Mouse (Mus musculus): ENCODE measurements at regions not wholly inside any gene's neighbourhood (a gene's known extent, or its start where the extent isn't known, plus 50 kb on each side); places are given as distances from the start of the nearest gene placed in this dataset.

GRCm38 (mm10) chr9:46434700-46435099, 114.9 kb upstream of the 4931429L15Rik start:
- H3K27ac ChIP-seq (ENCODE audit: control insufficient read depth, insufficient read depth, low read length), result no peak overlapping the region
- no peaks in the 10 kb centered on the region for H3K27me3 ChIP-seq (ENCODE audit: control insufficient read depth, insufficient read depth, low read length)
- WGBS, result 92% methylated on average over 3 of the region's 3 CpGs
- H3K36me3 ChIP-seq (ENCODE audit: control insufficient read depth, insufficient read depth, low read length), result no peaks in the 10 kb centered on the region
- DNase-seq, result no peak
- no peaks in the 10 kb centered on the region for H3K4me1 ChIP-seq (replicated peaks; ENCODE audit: control insufficient read depth, insufficient read depth, low read length)
- TF ChIP-seq POLR2A (IDR thresholded peaks at IDR 0.05; ENCODE audit: control insufficient read depth, extremely low read depth, insufficient read depth, low read length, poor library complexity), result no peak
- TF ChIP-seq CTCF (IDR thresholded peaks at IDR 0.05; ENCODE audit: borderline replicate concordance, control insufficient read depth, extremely low read depth, insufficient read depth, low read length, poor library complexity), result no peak
- H3K4me3 ChIP-seq (ENCODE audit: control insufficient read depth, insufficient read depth, low read length), result no peak overlapping the region

GRCm38 (mm10) chr9:46433716-46434115, 113.9 kb upstream of the 4931429L15Rik start:
- WGBS, result 83% methylated on average over 5 of the region's 5 CpGs
- TF ChIP-seq POLR2A (IDR thresholded peaks at IDR 0.05; ENCODE audit: control insufficient read depth, extremely low read depth, insufficient read depth, low read length, poor library complexity) (no peak), CTCF (IDR thresholded peaks at IDR 0.05; ENCODE audit: borderline replicate concordance, control insufficient read depth, extremely low read depth, insufficient read depth, low read length, poor library complexity) (no peak)
- Histone ChIP-seq H3K36me3 (ENCODE audit: control insufficient read depth, insufficient read depth, low read length) (no peaks in the 10 kb centered on the region), H3K27ac (ENCODE audit: control insufficient read depth, insufficient read depth, low read length) (no peak overlapping the region), H3K4me1 (replicated peaks; ENCODE audit: control insufficient read depth, insufficient read depth, low read length) (no peaks in the 10 kb centered on the region), H3K4me3 (ENCODE audit: control insufficient read depth, insufficient read depth, low read length) (no peak overlapping the region), H3K27me3 (ENCODE audit: control insufficient read depth, insufficient read depth, low read length) (no peaks in the 10 kb centered on the region)
- DNase-seq, result no peak

GRCm38 (mm10) chr9:46431053-46431452, 111.3 kb upstream of the 4931429L15Rik start:
- no peaks in the 10 kb centered on the region for H3K27me3 ChIP-seq (ENCODE audit: control insufficient read depth, insufficient read depth, low read length)
- H3K4me1 ChIP-seq (replicated peaks; ENCODE audit: control insufficient read depth, insufficient read depth, low read length), result no peaks in the 10 kb centered on the region
- WGBS, result 87% methylated on average over 13 of the region's 13 CpGs
- no peak for DNase-seq
- TF ChIP-seq POLR2A (IDR thresholded peaks at IDR 0.05; ENCODE audit: control insufficient read depth, extremely low read depth, insufficient read depth, low read length, poor library complexity) (no peak), CTCF (IDR thresholded peaks at IDR 0.05; ENCODE audit: borderline replicate concordance, control insufficient read depth, extremely low read depth, insufficient read depth, low read length, poor library complexity) (no peak)
- H3K27ac ChIP-seq (ENCODE audit: control insufficient read depth, insufficient read depth, low read length), result no peak overlapping the region
- no peaks in the 10 kb centered on the region for H3K36me3 ChIP-seq (ENCODE audit: control insufficient read depth, insufficient read depth, low read length)
- no peak overlapping the region for H3K4me3 ChIP-seq (ENCODE audit: control insufficient read depth, insufficient read depth, low read length)

GRCm38 (mm10) chr9:46423184-46423967, 103.6 kb upstream of the 4931429L15Rik start:
- no peaks in the 10 kb centered on the region for H3K36me3 ChIP-seq (ENCODE audit: control insufficient read depth, insufficient read depth, low read length)
- DNase-seq, result no peak
- TF ChIP-seq POLR2A (IDR thresholded peaks at IDR 0.05; ENCODE audit: control insufficient read depth, extremely low read depth, insufficient read depth, low read length, poor library complexity) (no peak), CTCF (IDR thresholded peaks at IDR 0.05; ENCODE audit: borderline replicate concordance, control insufficient read depth, extremely low read depth, insufficient read depth, low read length, poor library complexity) (no peak)
- H3K27me3 ChIP-seq (ENCODE audit: control insufficient read depth, insufficient read depth, low read length), result no peaks in the 10 kb centered on the region
- no peak overlapping the region for H3K4me3 ChIP-seq (ENCODE audit: control insufficient read depth, insufficient read depth, low read length)
- 65% methylated on average over 12 of the region's 12 CpGs for WGBS
- no peaks in the 10 kb centered on the region for H3K4me1 ChIP-seq (replicated peaks; ENCODE audit: control insufficient read depth, insufficient read depth, low read length)
- H3K27ac ChIP-seq (ENCODE audit: control insufficient read depth, insufficient read depth, low read length), result no peak overlapping the region

GRCm38 (mm10) chr9:46421688-46422274, 102.0 kb upstream of the 4931429L15Rik start:
- Histone ChIP-seq H3K27me3 (ENCODE audit: control insufficient read depth, insufficient read depth, low read length) (no peaks in the 10 kb centered on the region), H3K36me3 (ENCODE audit: control insufficient read depth, insufficient read depth, low read length) (no peaks in the 10 kb centered on the region), H3K27ac (ENCODE audit: control insufficient read depth, insufficient read depth, low read length) (no peak overlapping the region), H3K4me3 (ENCODE audit: control insufficient read depth, insufficient read depth, low read length) (no peak overlapping the region), H3K4me1 (replicated peaks; ENCODE audit: control insufficient read depth, insufficient read depth, low read length) (no peaks in the 10 kb centered on the region)
- DNase-seq, result no peak
- TF ChIP-seq POLR2A (IDR thresholded peaks at IDR 0.05; ENCODE audit: control insufficient read depth, extremely low read depth, insufficient read depth, low read length, poor library complexity) (no peak), CTCF (IDR thresholded peaks at IDR 0.05; ENCODE audit: borderline replicate concordance, control insufficient read depth, extremely low read depth, insufficient read depth, low read length, poor library complexity) (no peak)
- 70% methylated on average over 7 of the region's 7 CpGs for WGBS

- WGBS, result 92% methylated on average over 10 of the region's 10 CpGs
- no peak for DNase-seq
- H3K4me3 ChIP-seq (ENCODE audit: control insufficient read depth, insufficient read depth, low read length), result no peak overlapping the region
- H3K27ac ChIP-seq (ENCODE audit: control insufficient read depth, insufficient read depth, low read length), result no peak overlapping the region
- no peak for TF ChIP-seq CTCF (IDR thresholded peaks at IDR 0.05; ENCODE audit: borderline replicate concordance, control insufficient read depth, extremely low read depth, insufficient read depth, low read length, poor library complexity)
- no peak for TF ChIP-seq POLR2A (IDR thresholded peaks at IDR 0.05; ENCODE audit: control insufficient read depth, extremely low read depth, insufficient read depth, low read length, poor library complexity)
- H3K36me3 ChIP-seq (ENCODE audit: control insufficient read depth, insufficient read depth, low read length), result no peaks in the 10 kb centered on the region
- H3K27me3 ChIP-seq (ENCODE audit: control insufficient read depth, insufficient read depth, low read length), result no peaks in the 10 kb centered on the region
- no peaks in the 10 kb centered on the region for H3K4me1 ChIP-seq (replicated peaks; ENCODE audit: control insufficient read depth, insufficient read depth, low read length)
These were observed 91.9 kb upstream of the 4931429L15Rik start for GRCm38 (mm10) chr9:46411686-46412085.

Measured in thymus, adult 2 months (tissue).